Mouse (Mus musculus) limb, embryonic 15.5 days (tissue): ENCODE data around the gene Irgq. TPM values are rescaled to one million over a fixed set of nuclear protein-coding genes. Genes with fewer than 3 reads are reported as not detected.
"Not testable (repeated sequence)": the region's sequence is repeated elsewhere in the genome, so short reads cannot be mapped to it uniquely, and the experiment has no call there.

ENCODE experiments used
- ATAC-seq: fragments of 200-750 bp; cut with Nextera tagmentation; 2 replicates; pipeline ENCODE4 v1.8.0; 2017; ENCODE audit warnings: low read depth, moderate TSS enrichment; ENCODE audit not compliant: insufficient number of reproducible peaks, low FRiP score, low TSS enrichment
- H3K27ac ChIP-seq: fragments of 300-500 bp; sonication (generic); 2 replicates; pipeline ENCODE4 v1.5.1; 2015; ENCODE audit warnings: moderate library complexity, mild to moderate bottlenecking, inconsistent platforms
- H3K27me3 ChIP-seq: fragments of 300-500 bp; sonication (generic); 2 replicates; pipeline ENCODE4 v1.6.1; 2015; ENCODE audit warnings: inconsistent platforms
- H3K36me3 ChIP-seq: fragments of 300-500 bp; sonication (generic); 2 replicates; pipeline ENCODE4 v1.6.1; 2015; ENCODE audit warnings: inconsistent platforms
- H3K4me1 ChIP-seq: fragments of 300-500 bp; sonication (generic); 2 replicates; pipeline ENCODE4 v1.6.1; 2015; ENCODE audit warnings: inconsistent platforms
- H3K4me2 ChIP-seq: fragments of 300-500 bp; sonication (generic); 2 replicates; pipeline ENCODE4 v1.6.1; 2015; ENCODE audit warnings: mild to moderate bottlenecking, inconsistent platforms
- H3K4me3 ChIP-seq: fragments of 300-500 bp; sonication (generic); 2 replicates; pipeline ENCODE4 v1.5.1; 2015; ENCODE audit warnings: mild to moderate bottlenecking, inconsistent platforms
- H3K9ac ChIP-seq: fragments of 300-500 bp; sonication (generic); 2 replicates; pipeline ENCODE4 v1.6.1; 2015; ENCODE audit warnings: inconsistent platforms
- H3K9me3 ChIP-seq: fragments of 300-500 bp; sonication (generic); 2 replicates; pipeline ENCODE4 v1.6.1; 2016; ENCODE audit warnings: inconsistent platforms
- WGBS: fragments of 180-500 bp; shearing (Covaris S2); methylation state at CpG from one replicate; pipeline ENCODE4 v1.1.7; 2015; 5-methylcytosine and 5-hydroxymethylcytosine counted together
- polyA plus RNA-seq: library from polyadenylated mRNA; unstranded; fragments of >200 nt; fragmentation: Nextera tagmentation; extraction: Ambion mirVana; gene quantifications from 2 replicates; pipeline ENCODE4 v1.2.1, GENCODE M21; 2015

The Irgq gene
- 8.2 and 8.3 TPM in 2 replicates for polyA plus RNA-seq

DNA sequence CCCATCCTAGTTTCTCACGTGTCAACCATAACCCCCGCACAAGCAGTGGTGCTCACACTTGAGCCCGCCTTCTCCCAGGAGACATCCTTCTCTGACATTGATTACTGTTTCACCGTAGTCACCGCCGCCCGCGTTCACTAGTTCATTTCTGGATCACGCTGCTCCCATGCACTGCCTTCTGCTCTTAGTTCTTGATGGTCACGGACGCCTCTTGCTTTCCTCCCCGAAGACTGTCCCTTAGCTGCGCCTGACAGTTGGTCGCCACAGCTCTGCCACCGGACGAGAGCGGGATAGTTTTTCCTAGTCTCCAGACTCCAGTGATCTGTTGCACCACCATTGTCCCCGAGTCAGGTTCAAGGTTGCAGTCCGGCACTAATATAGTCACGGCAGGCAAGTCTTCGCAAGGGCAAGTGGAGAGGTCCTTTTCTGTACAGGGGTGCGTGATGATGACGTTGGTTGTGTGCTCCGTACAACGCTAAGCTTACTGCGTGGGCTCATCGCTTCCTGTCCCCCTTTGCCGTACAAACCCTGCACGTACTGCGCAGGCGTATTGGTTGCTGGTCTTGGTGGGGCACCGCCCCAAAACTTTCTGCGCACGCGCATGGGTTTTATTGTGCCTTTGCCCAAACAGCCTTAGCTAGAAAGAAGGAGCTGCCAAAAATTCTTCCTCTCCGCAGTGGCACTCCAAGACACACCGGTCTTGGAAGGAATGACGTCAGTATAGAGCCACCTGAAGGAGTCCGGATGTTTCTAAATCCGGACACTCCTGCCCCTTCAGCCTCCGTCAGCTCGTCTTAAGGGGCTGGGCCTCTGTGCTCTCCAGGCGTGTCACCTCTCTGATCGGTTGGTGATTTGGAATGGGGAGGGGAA, at the start of gene Irgq:
Irgq (plus strand) TSS at position 628 of the 870 bp plus-strand sequence.
- Histone ChIP-seq H3K4me3 (peak within 1 kb of the TSS; percentile 59), H3K4me2 (peak within 1 kb of the TSS; percentile 91), H3K36me3 (peaks cover 22% of the 10 kb centered on the region), H3K27me3 (peaks cover 8% of the 10 kb centered on the region; the same call in 1 of the 2 replicates), H3K9me3 (no peaks in the 10 kb centered on the region), H3K4me1 (peaks cover 44% of the 10 kb centered on the region), H3K27ac (peak within 1 kb of the TSS; percentile 88), H3K9ac (peak within 1 kb of the TSS; percentile 74)
- WGBS, result under 1% methylated on average over 44 of the region's 44 CpGs
- ATAC-seq, result peak; percentile 94

DNA sequence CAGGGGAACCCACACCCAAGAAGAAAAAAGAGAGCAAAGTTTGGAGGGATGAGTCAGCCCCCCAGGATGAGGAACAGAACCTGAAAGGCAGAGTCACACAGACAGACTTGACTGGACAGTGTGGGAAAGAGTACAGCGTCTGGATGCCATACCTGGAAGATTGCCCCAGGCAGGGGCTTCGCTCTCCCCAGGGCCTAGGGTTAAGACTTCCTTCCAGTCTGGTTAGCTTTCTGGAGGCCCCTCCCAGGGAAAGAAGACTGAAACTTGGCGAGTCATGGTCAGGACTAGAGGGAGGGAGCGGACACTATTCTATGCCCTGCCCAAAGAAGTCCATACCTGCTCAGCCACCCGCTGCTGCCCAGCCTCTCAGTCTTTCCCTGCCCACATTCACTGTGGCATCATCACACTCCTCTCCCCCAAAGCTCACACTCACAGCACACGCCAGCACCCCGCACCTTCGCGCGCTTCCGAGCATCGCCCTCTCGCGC, 49.5 kb upstream of the Irgq start:
- peaks cover 33% of the 10 kb centered on the region; the same call in 1 of the 2 replicates for H3K27me3 ChIP-seq
- no peak overlapping the region for H3K27ac ChIP-seq
- peak overlapping the region; percentile 44 for H3K9ac ChIP-seq
- no peak for ATAC-seq
- 12% methylated on average over 14 of the region's 14 CpGs for WGBS
- peak overlapping the region; percentile 65 for H3K4me3 ChIP-seq
- peak overlapping the region; percentile 98 for H3K4me2 ChIP-seq
- H3K36me3 ChIP-seq, result no peaks in the 10 kb centered on the region
- peaks cover 15% of the 10 kb centered on the region for H3K4me1 ChIP-seq
- H3K9me3 ChIP-seq, result no peaks in the 10 kb centered on the region

DNA sequence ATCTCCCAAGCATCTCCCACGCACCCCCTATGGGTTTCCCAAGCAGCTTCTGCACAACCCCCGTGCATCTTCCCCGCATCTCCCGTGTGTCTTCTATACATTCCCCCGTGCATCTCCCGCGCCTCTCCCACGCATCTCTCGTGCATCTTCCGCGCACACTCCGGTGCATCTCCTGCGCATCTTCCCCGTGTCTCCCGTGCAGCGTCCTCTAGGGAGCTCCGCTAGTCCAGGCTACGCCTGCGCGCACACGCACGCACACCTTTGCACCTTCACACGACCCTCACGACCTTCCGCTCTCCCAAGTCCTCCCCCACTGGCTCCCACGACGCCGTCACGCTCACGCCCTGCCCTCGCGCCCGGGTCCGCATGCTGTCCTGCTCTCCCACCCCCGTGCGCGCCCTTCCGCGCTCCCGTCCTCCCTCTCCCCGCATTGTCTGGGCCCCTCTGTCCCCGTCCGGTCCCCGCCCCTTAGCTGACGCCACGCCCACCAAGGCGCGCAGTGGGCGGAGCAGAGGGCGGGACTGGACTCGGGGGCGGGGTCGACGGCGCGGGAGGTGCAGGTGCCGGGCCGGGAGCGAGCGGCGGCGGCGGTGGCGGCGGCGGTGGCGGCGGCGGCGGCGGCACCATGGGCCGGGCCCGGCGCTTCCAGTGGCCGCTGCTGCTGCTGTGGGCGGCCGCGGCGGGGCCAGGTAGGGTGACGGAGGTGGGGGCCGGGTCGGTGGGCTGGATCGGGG, 48.8 kb upstream of the Irgq start, which contains the start of gene Cadm4:
Cadm4 (plus strand) TSS at position 550 of the 734 bp plus-strand sequence.
- Histone ChIP-seq H3K36me3 (no peaks in the 10 kb centered on the region), H3K4me1 (peaks cover 15% of the 10 kb centered on the region), H3K27me3 (peaks cover 33% of the 10 kb centered on the region; the same call in 1 of the 2 replicates), H3K9me3 (no peaks in the 10 kb centered on the region), H3K4me3 (peak within 1 kb of the TSS; percentile 65), H3K9ac (peak within 1 kb of the TSS; percentile 44), H3K27ac (no peak within 1 kb of the TSS), H3K4me2 (peak within 1 kb of the TSS; percentile 98)
- WGBS, result under 1% methylated on average over 66 of the region's 83 CpGs
- peak; percentile 68 for ATAC-seq

DNA sequence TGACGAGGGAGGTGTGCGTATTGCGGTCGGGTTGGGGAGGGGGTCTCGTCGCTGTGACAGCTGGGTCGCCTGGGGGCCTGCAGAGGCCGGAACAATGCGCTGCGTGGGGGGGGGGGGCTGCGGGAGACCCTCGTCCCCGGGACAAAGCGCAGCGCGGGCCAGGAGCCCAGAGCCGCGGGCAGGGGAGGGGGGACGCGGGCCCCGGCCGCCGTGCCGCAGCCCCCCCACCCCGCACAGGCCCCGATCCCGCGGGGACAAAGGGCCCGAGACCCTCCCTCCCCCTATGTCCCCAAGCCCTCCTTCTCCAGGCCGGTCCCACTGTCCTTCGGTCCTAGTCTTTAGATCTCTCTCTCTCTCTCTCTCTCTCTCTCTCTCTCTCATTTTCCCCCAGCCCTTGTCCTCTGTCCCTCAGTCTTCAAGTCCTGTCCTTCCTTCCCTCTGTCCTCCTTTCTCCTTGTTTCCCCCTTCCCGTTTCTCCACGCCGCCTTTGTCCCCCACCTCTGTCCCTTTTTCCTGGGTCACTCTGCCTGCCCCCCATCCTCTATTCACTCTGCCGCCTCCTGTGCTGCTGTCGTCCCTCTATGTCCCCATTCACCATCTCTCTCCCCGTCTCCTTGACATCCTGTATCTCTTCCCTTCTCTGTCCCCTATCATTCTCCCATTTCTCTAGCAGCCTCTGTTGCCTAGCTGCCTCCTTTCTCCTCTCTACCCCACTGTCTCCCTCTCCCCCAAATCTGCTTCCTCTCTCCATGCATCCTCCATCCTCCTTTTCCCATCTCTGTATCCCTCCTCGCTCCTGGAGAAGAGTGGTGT, 48.1 kb upstream of the Irgq start:
- peak overlapping the region; percentile 98 for H3K4me2 ChIP-seq
- H3K4me3 ChIP-seq, result peak overlapping the region; percentile 65
- H3K36me3 ChIP-seq, result no peaks in the 10 kb centered on the region
- peaks cover 15% of the 10 kb centered on the region for H3K4me1 ChIP-seq
- ATAC-seq, result no peak
- no peak overlapping the region for H3K27ac ChIP-seq
- 1% methylated on average over 28 of the region's 38 CpGs for WGBS
- peak overlapping the region; percentile 44 for H3K9ac ChIP-seq
- peaks cover 33% of the 10 kb centered on the region; the same call in 1 of the 2 replicates for H3K27me3 ChIP-seq
- H3K9me3 ChIP-seq, result no peaks in the 10 kb centered on the region

DNA sequence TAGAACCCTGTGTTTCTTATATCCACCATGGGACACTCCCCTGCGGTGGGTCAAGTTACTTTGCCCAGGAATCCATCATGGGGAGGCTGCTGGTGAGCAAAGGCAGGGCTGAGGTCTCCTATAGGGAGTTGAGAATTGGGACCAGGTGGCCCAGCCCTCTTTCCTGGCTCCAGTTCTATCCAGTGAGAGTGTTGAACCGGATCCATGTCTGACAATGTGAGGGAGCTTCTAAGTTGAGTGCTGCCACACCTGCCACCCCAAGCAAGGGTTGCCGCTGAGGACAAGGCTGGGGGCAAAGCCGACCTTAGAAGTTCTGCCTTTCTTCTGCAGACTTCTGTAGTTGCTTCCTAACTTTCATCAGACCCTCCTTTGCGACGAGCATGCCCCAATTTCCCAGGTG, 47.2 kb upstream of the Irgq start:
- not testable (repeated sequence) for H3K36me3 ChIP-seq, H3K4me2 ChIP-seq, ATAC-seq, H3K9ac ChIP-seq, H3K4me3 ChIP-seq, H3K9me3 ChIP-seq, H3K27ac ChIP-seq
- 42% methylated on average over 6 of the region's 6 CpGs for WGBS
- Histone ChIP-seq H3K4me1 (peaks cover 15% of the 10 kb centered on the region), H3K27me3 (peaks cover 33% of the 10 kb centered on the region; the same call in 1 of the 2 replicates)

DNA sequence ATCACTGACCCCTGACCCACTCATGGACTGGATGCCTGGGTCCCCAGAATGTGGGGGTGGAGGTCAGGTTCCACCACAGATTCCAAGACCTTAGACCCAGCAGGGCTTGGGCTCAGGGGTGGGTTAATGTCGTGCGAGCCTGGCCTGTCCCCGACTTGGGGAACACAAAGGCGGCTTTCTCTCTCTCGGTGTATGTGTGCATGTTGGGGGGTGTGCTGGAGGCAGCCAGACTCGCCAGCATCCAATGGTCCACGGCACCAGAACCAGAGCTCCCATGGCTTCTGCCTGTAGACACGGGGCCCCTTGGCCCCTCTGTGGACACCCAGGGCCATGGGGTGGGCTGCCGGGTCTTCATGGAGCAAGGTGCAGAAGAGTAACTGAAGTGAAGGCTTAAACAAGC, 45.0 kb upstream of the Irgq start:
- peaks cover 28% of the 10 kb centered on the region; the same call in 1 of the 2 replicates for H3K27me3 ChIP-seq
- 74% methylated on average over 9 of the region's 9 CpGs for WGBS

DNA sequence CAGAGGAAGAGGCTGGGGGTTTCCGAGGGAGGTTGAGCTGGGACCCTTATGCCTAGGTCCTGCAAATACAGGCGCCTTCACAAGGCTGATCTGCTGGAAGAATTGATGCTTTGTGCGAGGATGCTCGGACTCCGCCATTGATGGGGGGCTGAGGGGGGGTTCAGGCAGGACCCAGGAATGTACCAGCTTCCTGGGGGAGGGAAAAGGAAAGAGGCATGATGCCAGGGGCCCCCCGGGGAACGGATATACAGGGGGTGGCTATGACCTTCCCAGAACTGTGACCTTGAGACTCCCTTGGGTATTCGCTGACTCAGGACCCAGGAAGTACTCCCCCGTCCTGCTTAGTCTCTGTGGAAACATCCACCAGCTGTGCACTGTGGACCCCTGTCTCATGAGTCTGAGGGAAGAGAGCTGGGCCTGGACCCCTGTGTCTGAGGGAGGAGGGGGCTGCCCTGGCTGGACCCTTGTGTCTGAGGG, 43.8 kb upstream of the Irgq start:
- no peaks in the 10 kb centered on the region for H3K9me3 ChIP-seq
- 63% methylated on average over 9 of the region's 9 CpGs for WGBS
- H3K27me3 ChIP-seq, result peaks cover 17% of the 10 kb centered on the region; the same call in 1 of the 2 replicates
- no peak for ATAC-seq
- no peak overlapping the region for H3K4me2 ChIP-seq
- no peak overlapping the region for H3K9ac ChIP-seq
- no peak overlapping the region for H3K27ac ChIP-seq
- no peak overlapping the region for H3K4me3 ChIP-seq
- peaks cover 5% of the 10 kb centered on the region; the same call in 1 of the 2 replicates for H3K4me1 ChIP-seq
- H3K36me3 ChIP-seq, result no peaks in the 10 kb centered on the region

More for the DNA sequence above, 45.0 kb upstream of the Irgq start:
- H3K9ac ChIP-seq, result no peak overlapping the region
- H3K4me1 ChIP-seq, result peaks cover 15% of the 10 kb centered on the region
- no peak overlapping the region for H3K4me3 ChIP-seq
- no peak overlapping the region for H3K4me2 ChIP-seq
- no peak overlapping the region for H3K27ac ChIP-seq
- H3K9me3 ChIP-seq, result no peaks in the 10 kb centered on the region
- no peak for ATAC-seq
- no peaks in the 10 kb centered on the region for H3K36me3 ChIP-seq

DNA sequence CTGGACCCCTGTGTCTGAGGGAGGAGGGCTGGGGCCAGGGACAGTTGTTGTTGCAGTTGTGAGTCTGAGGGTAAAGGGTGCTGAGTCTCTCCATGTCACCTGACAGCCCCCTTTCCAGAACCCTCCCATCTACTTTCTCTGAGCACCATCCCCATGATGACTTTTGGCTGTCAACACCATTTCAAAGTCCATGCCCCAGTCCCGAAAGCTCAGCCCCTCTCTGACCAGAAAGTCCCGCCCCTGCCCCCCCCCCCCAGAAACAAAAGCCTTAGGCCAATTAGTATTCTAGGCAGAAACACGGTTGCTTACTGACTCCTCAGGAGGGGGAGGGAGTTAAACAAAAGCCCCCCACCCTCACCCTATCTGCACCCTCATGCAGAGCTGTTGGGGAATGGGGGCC, 43.1 kb upstream of the Irgq start:
- Histone ChIP-seq H3K9me3 (no peaks in the 10 kb centered on the region), H3K4me3 (no peak overlapping the region), H3K36me3 (no peaks in the 10 kb centered on the region), H3K27ac (no peak overlapping the region), H3K4me2 (no peak overlapping the region), H3K4me1 (0 out of 2 replicates have a peak, but pooled peaks cover under 1% of the 10 kb centered on the region), H3K9ac (no peak overlapping the region), H3K27me3 (peaks cover 14% of the 10 kb centered on the region; the same call in 1 of the 2 replicates)
- 49% methylated on average over 3 of the region's 3 CpGs for WGBS
- no peak for ATAC-seq

DNA sequence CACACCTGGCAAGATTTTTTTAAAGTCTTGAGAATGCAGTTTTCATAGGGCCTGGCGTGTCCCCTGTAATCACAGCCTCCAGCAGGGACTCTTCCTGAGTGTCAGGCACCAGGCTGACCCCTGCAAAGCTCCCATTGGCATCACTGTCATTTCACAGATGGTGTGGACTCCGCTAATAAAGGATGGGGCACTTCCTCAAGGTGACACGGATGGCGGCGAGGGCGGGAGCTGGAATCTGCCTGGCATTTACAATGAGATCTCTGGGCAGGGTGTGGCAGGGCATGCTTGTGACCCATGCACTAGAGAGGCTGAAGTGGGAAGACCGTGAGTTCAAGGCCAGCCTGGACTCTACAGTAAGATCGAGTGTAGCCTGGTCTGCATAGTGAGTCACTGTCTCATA, 42.2 kb upstream of the Irgq start:
- Histone ChIP-seq H3K4me2 (no peak overlapping the region), H3K27ac (no peak overlapping the region), H3K27me3 (peaks cover 6% of the 10 kb centered on the region; the same call in 1 of the 2 replicates), H3K4me3 (no peak overlapping the region), H3K9ac (no peak overlapping the region), H3K4me1 (no peaks in the 10 kb centered on the region), H3K9me3 (no peaks in the 10 kb centered on the region), H3K36me3 (no peaks in the 10 kb centered on the region)
- WGBS, result 85% methylated on average over 8 of the region's 8 CpGs
- ATAC-seq, result no peak

DNA sequence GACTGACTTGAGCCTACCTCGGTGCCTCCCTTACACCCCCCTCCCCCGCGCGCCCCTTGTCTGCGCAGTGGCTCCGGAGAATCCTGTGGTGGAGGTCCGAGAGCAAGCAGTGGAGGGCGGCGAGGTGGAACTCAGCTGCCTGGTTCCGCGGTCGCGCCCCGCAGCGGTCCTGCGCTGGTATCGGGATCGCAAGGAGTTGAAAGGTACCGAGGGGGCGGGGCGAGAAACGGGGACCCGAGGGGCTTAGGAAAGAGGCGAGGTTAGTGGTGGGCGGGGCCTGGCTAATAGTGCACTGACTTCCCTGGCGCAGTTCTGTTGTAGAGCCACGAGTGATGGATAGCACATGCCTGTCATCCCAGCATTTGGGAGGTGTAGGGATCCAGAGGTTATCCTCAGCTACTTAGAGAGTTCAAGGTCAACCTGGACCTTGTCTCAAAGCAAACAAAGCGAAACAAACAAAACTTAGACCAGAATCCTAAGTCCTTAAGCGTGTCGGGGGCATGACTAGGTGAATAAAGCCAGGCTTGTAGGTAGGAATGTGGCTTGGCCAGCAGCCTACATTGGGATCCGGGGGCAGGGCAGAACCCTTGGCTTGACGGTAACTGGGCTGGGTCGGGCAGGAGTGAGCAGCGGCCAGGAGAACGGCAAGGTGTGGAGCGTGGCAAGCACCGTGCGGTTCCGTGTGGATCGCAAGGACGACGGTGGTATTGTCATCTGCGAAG, 30.5 kb upstream of the Irgq start:
- Histone ChIP-seq H3K27me3 (peaks cover 41% of the 10 kb centered on the region), H3K4me1 (peaks cover 20% of the 10 kb centered on the region), H3K4me3 (peak overlapping the region; percentile 32), H3K36me3 (no peaks in the 10 kb centered on the region), H3K9me3 (no peaks in the 10 kb centered on the region), H3K27ac (no peak overlapping the region), H3K4me2 (peak overlapping the region; percentile 64), H3K9ac (no peak overlapping the region; the same call in 1 of the 2 replicates)
- WGBS, result 10% methylated on average over 43 of the region's 43 CpGs
- ATAC-seq, result 0 out of 2 replicates have a peak, but pooled peaks have one; percentile 50
